Mouse (Mus musculus) lung, postnatal 0 days (tissue): ENCODE measurements around the gene Ntmt1.

Experiments used
- CTCF ChIP-seq: IDR thresholded peaks from 2 replicates; pipeline ENCODE4 v1.5.1; 2016; ENCODE audit warnings: antibody characterized with exemption, mild to moderate bottlenecking
- EP300 ChIP-seq: IDR thresholded peaks from 2 replicates; pipeline ENCODE4 v1.6.1; 2016; ENCODE audit warnings: antibody characterized with exemption, mild to moderate bottlenecking, control low read depth

- peak; percentile 45 for TF ChIP-seq CTCF
- no peak for TF ChIP-seq EP300
Measured at GRCm38 (mm10) chr2:30821073-30821472, 13.4 kb downstream of the Ntmt1 start.
